Mouse (Mus musculus) forebrain, embryonic 15.5 days (tissue): ENCODE results near the gene Hsf4. TPM values are rescaled to one million over a fixed set of nuclear protein-coding genes. Genes with fewer than 3 reads are reported as not detected.
A peak's percentile ranks its signal among the peaks of the same experiment; 100 is the strongest.

Experiments used
- ATAC-seq: fragments of 200-750 bp; cut with Nextera tagmentation; replicated peaks from 2 replicates; pipeline ENCODE4 v1.8.0; 2017; ENCODE audit warnings: mild to moderate bottlenecking, moderate TSS enrichment, moderate library complexity
- H3K27ac ChIP-seq: fragments of 300-500 bp; sonication (generic); replicated peaks from 2 replicates; pipeline ENCODE4 v1.5.1; 2015; ENCODE audit warnings: mild to moderate bottlenecking, inconsistent platforms
- H3K27me3 ChIP-seq: fragments of 300-500 bp; sonication (generic); 2 replicates; pipeline ENCODE4 v1.6.1; 2015; ENCODE audit warnings: inconsistent platforms
- H3K36me3 ChIP-seq: fragments of 300-500 bp; sonication (generic); 2 replicates; pipeline ENCODE4 v1.6.1; 2015; ENCODE audit warnings: mild to moderate bottlenecking, inconsistent platforms
- H3K4me1 ChIP-seq: fragments of 300-500 bp; sonication (generic); 2 replicates; pipeline ENCODE4 v1.6.1; 2015; ENCODE audit warnings: inconsistent platforms
- H3K4me2 ChIP-seq: fragments of 300-500 bp; sonication (generic); replicated peaks from 2 replicates; pipeline ENCODE4 v1.6.1; 2015; ENCODE audit warnings: mild to moderate bottlenecking, inconsistent platforms
- H3K4me3 ChIP-seq: fragments of 300-500 bp; sonication (generic); 2 replicates; pipeline ENCODE4 v1.5.1; 2015; ENCODE audit warnings: mild to moderate bottlenecking, inconsistent platforms
- H3K9ac ChIP-seq: fragments of 300-500 bp; sonication (generic); replicated peaks from 2 replicates; pipeline ENCODE4 v1.6.1; 2015; ENCODE audit warnings: mild to moderate bottlenecking, inconsistent platforms
- H3K9me3 ChIP-seq: fragments of 300-500 bp; sonication (generic); 2 replicates; pipeline ENCODE4 v1.6.1; 2016; ENCODE audit warnings: inconsistent platforms
- WGBS: fragments of 180-500 bp; shearing (Covaris S2); methylation state at CpG from one replicate; pipeline ENCODE4 v1.1.7; 2015; ENCODE audit warnings: mixed read lengths; 5-methylcytosine and 5-hydroxymethylcytosine counted together
- polyA plus RNA-seq: library from polyadenylated mRNA; unstranded; fragments of >200 nt; fragmentation: Nextera tagmentation; extraction: Ambion mirVana; gene quantifications from 2 replicates; pipeline ENCODE4 v1.2.1, GENCODE M21; 2015

The Hsf4 gene
- polyA plus RNA-seq, 1 experiment from 2014 or later: 0.34 TPM

DNA sequence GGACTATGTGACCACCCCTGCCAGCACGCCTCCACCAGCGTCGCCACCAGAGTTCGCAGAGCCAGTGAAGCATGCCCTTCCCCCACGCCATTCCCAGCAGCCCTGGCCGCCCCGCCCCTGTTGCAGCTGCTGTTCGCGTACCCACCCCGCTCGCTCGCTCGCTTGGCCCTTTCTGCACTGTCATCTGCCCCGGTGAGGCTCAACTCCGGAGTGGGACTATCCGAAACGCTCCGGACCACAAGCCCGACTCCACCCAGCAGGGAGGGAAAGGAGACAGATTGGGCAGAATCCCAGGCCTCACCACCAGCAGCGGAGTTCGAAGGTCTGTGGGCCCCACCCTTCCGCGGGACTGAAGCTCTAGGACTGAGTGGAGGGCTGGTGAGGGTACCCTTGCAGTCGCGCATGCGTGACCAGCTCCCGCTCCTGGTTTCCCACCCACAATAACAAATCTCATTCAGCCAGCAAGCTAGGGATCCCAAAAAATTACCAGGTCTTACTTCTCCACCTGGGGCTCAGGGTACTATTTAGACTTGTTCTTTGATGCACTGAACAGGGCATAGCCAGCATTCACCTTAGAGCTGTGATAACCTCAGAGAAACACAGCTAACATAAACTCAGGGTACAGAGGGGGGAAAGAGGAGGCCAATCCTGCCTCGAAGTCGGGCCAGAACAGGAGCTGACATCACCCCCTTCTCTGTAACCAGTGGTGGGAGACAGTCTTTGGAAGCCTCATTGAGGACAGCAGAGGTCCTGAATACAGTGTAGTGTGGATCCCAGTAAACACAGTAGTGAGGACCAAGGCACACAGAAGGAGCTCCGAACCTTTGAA, 6.9 kb downstream of the Hsf4 start:
- Histone ChIP-seq H3K27me3 (peaks cover 67% of the 10 kb centered on the region), H3K27ac (no peak overlapping the region), H3K4me3 (peak overlapping the region; percentile 42), H3K36me3 (peaks cover 11% of the 10 kb centered on the region), H3K9ac (peak overlapping the region; percentile 46), H3K4me2 (peak overlapping the region; percentile 67), H3K4me1 (peaks cover 24% of the 10 kb centered on the region), H3K9me3 (no peaks in the 10 kb centered on the region)
- WGBS: 1% methylated on average over 30 of the region's 30 CpGs
- ATAC-seq: peak; percentile 53

- peak overlapping the region; percentile 27 for H3K4me3 ChIP-seq
- H3K27ac ChIP-seq: no peak overlapping the region
- H3K9ac ChIP-seq: peak overlapping the region; percentile 26; the same call in 1 of the 2 replicates
- H3K4me2 ChIP-seq: peak overlapping the region; percentile 49
- WGBS: under 1% methylated on average over 28 of the region's 28 CpGs
- ATAC-seq: peak; percentile 69
- H3K36me3 ChIP-seq: peaks cover 28% of the 10 kb centered on the region
- no peaks in the 10 kb centered on the region for H3K9me3 ChIP-seq
- H3K27me3 ChIP-seq: peaks cover 46% of the 10 kb centered on the region
- H3K4me1 ChIP-seq: peaks cover 24% of the 10 kb centered on the region
Observed at GRCm38 (mm10) chr8:105278911-105279334, 9.3 kb downstream of the Hsf4 start.

DNA sequence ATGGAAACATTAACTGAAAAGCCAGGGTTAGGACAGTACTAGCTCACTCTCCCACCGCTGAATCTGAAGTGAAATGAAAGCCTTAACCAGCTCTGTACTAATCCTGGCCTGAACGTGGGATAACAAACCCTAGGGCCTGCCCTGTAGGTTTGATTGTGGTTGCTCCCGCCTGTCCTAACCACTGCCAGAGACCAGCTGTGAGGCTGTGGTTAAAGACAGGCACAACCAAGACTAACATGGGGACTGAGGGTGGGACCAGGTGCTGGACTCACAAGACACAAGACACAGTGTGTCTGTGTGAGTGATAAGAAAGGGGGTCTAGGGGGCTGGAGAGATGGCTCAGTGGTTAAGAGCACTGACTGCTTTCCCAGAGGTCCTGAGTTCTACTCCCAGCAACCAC, 11.0 kb downstream of the Hsf4 start:
- peaks cover 38% of the 10 kb centered on the region for H3K36me3 ChIP-seq
- peaks cover 26% of the 10 kb centered on the region for H3K4me1 ChIP-seq
- no peak overlapping the region for H3K4me2 ChIP-seq
- H3K9ac ChIP-seq: no peak overlapping the region
- ATAC-seq: no peak
- H3K27me3 ChIP-seq: peaks cover 31% of the 10 kb centered on the region
- 68% methylated on average over 3 of the region's 3 CpGs for WGBS
- H3K9me3 ChIP-seq: no peaks in the 10 kb centered on the region
- H3K4me3 ChIP-seq: no peak overlapping the region
- H3K27ac ChIP-seq: no peak overlapping the region

DNA sequence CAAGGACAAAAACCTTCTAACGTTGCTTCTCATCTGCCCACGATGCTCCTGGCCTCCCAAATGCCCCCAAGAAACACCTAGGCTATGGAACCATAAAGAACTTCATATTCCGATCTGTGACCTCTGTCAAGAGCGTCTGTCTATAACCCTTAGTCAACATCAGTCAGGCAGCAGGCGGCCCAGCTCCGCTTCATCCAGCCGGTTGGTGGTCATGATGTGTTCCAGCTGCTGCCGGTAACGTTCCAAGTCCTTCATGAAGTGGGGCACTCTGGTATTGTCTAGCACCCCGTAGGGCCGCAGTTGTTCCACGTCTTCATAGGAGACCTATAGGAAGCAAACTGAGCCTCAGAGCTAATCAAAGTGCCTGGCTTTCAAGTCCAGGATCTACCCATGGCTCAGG, 12.2 kb downstream of the Hsf4 start:
- Histone ChIP-seq H3K9me3 (no peaks in the 10 kb centered on the region), H3K4me1 (peaks cover 27% of the 10 kb centered on the region), H3K4me2 (no peak overlapping the region), H3K4me3 (no peak overlapping the region), H3K27me3 (peaks cover 21% of the 10 kb centered on the region), H3K9ac (no peak overlapping the region), H3K36me3 (peaks cover 38% of the 10 kb centered on the region), H3K27ac (no peak overlapping the region)
- no peak for ATAC-seq
- WGBS: 90% methylated on average over 12 of the region's 12 CpGs

DNA sequence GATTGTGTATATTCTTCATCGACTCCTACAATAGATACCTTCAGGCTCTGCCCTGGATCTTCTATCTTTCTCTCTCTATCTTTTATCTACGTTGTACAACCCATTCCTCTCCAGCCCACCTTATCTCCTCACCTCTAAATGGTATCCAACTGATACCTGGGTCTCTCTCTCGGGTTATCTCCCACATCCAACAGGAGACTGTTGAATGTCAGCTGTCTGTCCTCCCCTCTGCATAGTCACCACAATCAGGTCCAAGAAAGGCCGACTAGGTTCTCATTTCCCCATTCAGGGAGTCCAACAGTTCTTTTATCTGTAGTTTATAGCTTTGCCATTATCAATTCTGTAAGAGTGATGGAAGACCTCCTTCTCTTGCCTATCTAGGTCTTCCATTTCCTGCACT, 12.6 kb downstream of the Hsf4 start:
- peaks cover 17% of the 10 kb centered on the region for H3K27me3 ChIP-seq
- no peak overlapping the region for H3K27ac ChIP-seq
- no peaks in the 10 kb centered on the region for H3K9me3 ChIP-seq
- peaks cover 38% of the 10 kb centered on the region for H3K36me3 ChIP-seq
- H3K4me1 ChIP-seq: peaks cover 31% of the 10 kb centered on the region
- no peak overlapping the region for H3K4me3 ChIP-seq
- H3K9ac ChIP-seq: no peak overlapping the region
- H3K4me2 ChIP-seq: no peak overlapping the region
- no peak for ATAC-seq
- 89% methylated on average over 4 of the region's 4 CpGs for WGBS

DNA sequence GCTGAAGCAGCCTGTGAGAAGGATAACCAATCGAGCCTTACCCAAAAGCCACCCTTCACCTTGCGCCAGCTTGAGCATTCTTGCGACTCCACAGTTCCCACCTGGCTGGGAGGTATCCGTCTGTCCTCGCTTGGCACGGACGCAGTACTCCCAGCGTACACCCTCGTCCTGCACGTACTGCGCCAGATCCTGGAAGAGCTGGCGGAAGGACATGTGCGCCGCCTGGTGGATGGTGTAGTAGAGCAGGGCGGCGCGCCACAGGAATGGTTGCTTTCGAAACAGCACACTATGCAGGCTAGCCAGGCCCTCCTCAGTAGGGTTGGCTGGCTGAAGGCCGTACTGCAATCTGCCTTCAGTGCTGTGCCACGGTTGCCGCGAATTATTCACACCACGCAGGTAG, 13.5 kb downstream of the Hsf4 start:
- no peak overlapping the region for H3K9ac ChIP-seq
- peaks cover 38% of the 10 kb centered on the region for H3K36me3 ChIP-seq
- no peak overlapping the region for H3K27ac ChIP-seq
- H3K9me3 ChIP-seq: no peaks in the 10 kb centered on the region
- peaks cover 9% of the 10 kb centered on the region for H3K27me3 ChIP-seq
- WGBS: 27% methylated on average over 23 of the region's 23 CpGs
- no peak overlapping the region for H3K4me2 ChIP-seq
- ATAC-seq: no peak; the same call in 1 of the 2 replicates
- no peak overlapping the region for H3K4me3 ChIP-seq
- peaks cover 39% of the 10 kb centered on the region for H3K4me1 ChIP-seq

- no peak overlapping the region for H3K4me2 ChIP-seq
- 48% methylated on average over 12 of the region's 12 CpGs for WGBS
Observed at GRCm38 (mm10) chr8:105285514-105285913, 15.9 kb downstream of the Hsf4 start.

GRCm38 (mm10) chr8:105286907-105287306, 17.3 kb downstream of the Hsf4 start:
- H3K9ac ChIP-seq: 0 out of 2 replicates have a peak overlapping the region, but pooled peaks have one; percentile 10
- H3K4me1 ChIP-seq: peaks cover 54% of the 10 kb centered on the region
- peaks cover 23% of the 10 kb centered on the region for H3K36me3 ChIP-seq
- WGBS: 91% methylated on average over 4 of the region's 4 CpGs
- H3K27me3 ChIP-seq: 0 out of 2 replicates have a peak, but pooled peaks cover 4% of the 10 kb centered on the region
- H3K27ac ChIP-seq: no peak overlapping the region
- H3K4me3 ChIP-seq: no peak overlapping the region
- no peak for ATAC-seq
- no peaks in the 10 kb centered on the region for H3K9me3 ChIP-seq
- peak overlapping the region; percentile 86 for H3K4me2 ChIP-seq

More at GRCm38 (mm10) chr8:105285514-105285913, 15.9 kb downstream of the Hsf4 start:
- Histone ChIP-seq H3K27ac (no peak overlapping the region), H3K27me3 (no peaks in the 10 kb centered on the region), H3K9me3 (no peaks in the 10 kb centered on the region), H3K4me1 (peaks cover 47% of the 10 kb centered on the region), H3K36me3 (peaks cover 32% of the 10 kb centered on the region), H3K9ac (no peak overlapping the region), H3K4me3 (no peak overlapping the region)
- no peak for ATAC-seq

- 83% methylated on average over 5 of the region's 5 CpGs for WGBS
Observed at GRCm38 (mm10) chr8:105288231-105288630, 18.6 kb downstream of the Hsf4 start.

DNA sequence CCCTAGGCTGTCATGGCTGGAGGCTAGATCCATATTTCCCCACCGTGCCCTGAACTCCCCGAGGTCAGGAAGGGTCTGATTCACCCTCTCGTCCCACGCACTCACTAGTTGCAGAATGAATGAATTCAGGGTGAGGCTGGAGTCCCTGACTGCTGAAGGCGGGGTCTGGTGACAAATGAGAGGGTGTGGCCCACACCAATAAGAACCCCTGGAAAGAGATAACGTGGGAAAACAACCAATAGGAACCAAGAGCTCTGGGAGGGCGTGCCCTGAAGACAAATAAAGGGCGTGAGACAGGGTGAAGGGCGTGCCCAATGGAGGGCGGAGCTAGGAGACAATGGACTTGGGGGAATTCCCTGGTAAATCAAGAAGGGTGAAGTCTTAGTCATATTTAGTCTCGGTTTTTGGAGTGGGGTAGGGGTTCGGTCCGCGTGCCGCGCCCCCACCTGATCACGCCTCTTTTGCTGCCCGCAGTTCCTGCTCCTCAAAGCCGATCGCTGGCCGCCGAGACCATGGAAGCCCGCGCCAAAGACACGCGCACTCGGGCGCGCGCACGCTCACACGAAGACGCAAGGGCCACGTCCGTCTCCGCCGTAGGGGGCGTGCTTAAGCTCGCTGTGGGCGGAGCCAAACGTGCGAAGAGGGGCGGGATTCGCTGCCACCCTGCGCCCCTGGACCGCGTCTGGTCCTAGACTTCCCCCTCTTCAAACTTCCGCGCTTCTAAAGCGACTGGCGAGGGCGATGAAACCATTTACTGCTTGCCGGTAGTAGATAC, 19.5 kb downstream of the Hsf4 start:
- Histone ChIP-seq H3K9ac (peak overlapping the region; percentile 65), H3K4me2 (peak overlapping the region; percentile 86), H3K27ac (peak overlapping the region; percentile 93), H3K4me3 (peak overlapping the region; percentile 56), H3K27me3 (0 out of 2 replicates have a peak, but pooled peaks cover 4% of the 10 kb centered on the region), H3K9me3 (no peaks in the 10 kb centered on the region), H3K4me1 (peaks cover 54% of the 10 kb centered on the region), H3K36me3 (peaks cover 10% of the 10 kb centered on the region)
- peak; percentile 91 for ATAC-seq
- WGBS: under 1% methylated on average over 53 of the region's 53 CpGs

More at GRCm38 (mm10) chr8:105288231-105288630, 18.6 kb downstream of the Hsf4 start:
- Histone ChIP-seq H3K36me3 (peaks cover 10% of the 10 kb centered on the region), H3K27me3 (0 out of 2 replicates have a peak, but pooled peaks cover 4% of the 10 kb centered on the region), H3K9me3 (no peaks in the 10 kb centered on the region), H3K4me1 (peaks cover 54% of the 10 kb centered on the region), H3K27ac (peak overlapping the region; percentile 93), H3K4me2 (peak overlapping the region; percentile 86), H3K9ac (peak overlapping the region; percentile 65; the same call in 1 of the 2 replicates), H3K4me3 (peak overlapping the region; percentile 56)
- ATAC-seq: no peak

DNA sequence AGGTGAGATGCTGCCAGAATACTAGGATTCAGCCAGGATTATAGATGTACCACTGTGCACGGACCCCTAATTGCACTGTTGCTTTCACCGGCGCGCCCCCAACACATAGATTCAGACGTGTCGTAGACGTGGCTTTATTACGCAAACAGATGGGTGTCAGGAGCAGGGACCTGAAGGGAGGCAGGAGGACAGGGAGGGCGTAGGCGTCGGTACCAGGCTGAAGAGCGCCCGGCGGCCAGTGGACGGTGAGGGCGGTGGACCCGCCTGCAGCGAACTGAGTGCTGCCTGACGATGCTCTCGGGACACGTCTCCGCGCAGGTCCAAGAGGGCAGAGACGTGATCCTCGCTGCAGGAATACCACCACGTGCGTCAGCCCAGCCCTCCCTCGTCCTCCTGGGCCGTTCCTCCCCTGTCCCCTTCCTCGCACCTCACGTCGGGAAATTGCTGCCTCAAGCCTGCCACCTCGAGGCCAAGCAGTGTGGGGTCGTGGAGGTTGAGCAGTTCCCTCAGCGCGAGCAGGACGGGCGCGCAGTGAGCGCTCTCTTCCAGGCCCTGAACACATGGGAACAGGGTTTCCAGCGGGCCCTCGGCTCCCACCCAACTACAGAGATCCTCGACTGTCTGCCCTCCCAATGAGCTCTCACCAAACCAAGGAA, 20.3 kb downstream of the Hsf4 start, which contains the start of gene 4931428F04Rik:
Gene 4931428F04Rik, minus strand, starts transcription at position 60 of the 656 bp plus-strand sequence.
- ATAC-seq: peak; percentile 39
- Histone ChIP-seq H3K4me3 (peak within 1 kb of the TSS; percentile 56), H3K36me3 (peaks cover 5% of the 10 kb centered on the region), H3K27me3 (0 out of 2 replicates have a peak, but pooled peaks cover 4% of the 10 kb centered on the region), H3K9me3 (no peaks in the 10 kb centered on the region), H3K27ac (peak within 1 kb of the TSS; percentile 93), H3K4me1 (peaks cover 54% of the 10 kb centered on the region), H3K4me2 (peak within 1 kb of the TSS; percentile 86), H3K9ac (peak within 1 kb of the TSS; percentile 65)
- WGBS: 1% methylated on average over 43 of the region's 43 CpGs
